Mouse (Mus musculus) embryonic fibroblast, embryonic 13.5 days (primary cell): ENCODE data around the gene Plac8.

Experiments used
- CTCF ChIP-seq: IDR thresholded peaks from 2 replicates; pipeline ENCODE4 v1.5.1; 2011; ENCODE audit warnings: mild to moderate bottlenecking, control low read depth, low read length, moderate library complexity, borderline replicate concordance; ENCODE audit not compliant: insufficient read depth
- POLR2A ChIP-seq: IDR thresholded peaks from 2 replicates; pipeline ENCODE4 v1.6.1; 2011; ENCODE audit warnings: low read depth, mild to moderate bottlenecking, control low read depth, low read length, moderate library complexity

GRCm38 (mm10) chr5:100572069-100572468 lies at the start of gene Plac8:
- TF ChIP-seq CTCF (no peak), POLR2A (no peak)
